Mouse (Mus musculus): ENCODE measurements around the gene Mon2.

The Mon2 gene

DNA sequence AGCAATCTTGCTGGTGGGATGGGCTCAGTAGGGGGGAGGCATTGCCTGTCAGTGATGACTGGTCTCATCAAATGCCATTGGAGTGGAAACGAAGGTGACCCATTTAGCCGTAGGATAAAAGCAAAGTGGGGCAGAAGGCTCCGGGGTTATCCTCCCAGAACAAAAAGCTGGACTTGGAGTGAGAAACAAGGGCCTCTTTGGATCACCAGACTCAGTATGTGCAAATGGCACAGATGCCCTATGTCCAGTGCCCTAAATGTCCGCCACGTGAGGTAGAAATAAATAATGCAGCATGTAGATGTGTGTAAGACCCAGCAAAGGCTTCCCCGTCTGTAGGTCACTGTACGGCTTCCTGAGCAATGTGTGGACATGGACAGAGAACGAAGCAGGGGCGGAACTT is 113.7 kb downstream of the Mon2 start:
- DNase-seq (ENCODE audit: low spot score): no peak

DNA sequence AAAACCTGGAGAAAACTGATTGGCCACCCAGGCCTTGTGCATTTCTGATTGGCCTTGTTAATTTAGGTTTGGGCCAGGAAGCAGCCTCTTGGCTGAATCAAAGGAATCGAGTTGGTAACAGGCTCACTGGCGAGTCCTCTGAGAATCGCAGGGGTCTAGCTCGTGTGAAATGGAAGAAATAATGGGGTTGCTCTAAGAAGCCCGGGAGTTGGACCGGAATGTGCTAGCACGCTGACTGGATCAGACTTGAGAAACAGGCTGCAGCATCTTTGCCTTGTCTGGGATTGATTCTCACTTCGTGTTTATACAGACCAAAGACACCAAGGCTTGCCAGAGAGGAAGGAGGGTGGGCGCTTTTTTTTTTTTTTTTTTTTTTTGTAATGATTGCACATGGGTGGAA is 114.8 kb downstream of the Mon2 start:
- DNase-seq (ENCODE audit: low spot score): no peak

DNA sequence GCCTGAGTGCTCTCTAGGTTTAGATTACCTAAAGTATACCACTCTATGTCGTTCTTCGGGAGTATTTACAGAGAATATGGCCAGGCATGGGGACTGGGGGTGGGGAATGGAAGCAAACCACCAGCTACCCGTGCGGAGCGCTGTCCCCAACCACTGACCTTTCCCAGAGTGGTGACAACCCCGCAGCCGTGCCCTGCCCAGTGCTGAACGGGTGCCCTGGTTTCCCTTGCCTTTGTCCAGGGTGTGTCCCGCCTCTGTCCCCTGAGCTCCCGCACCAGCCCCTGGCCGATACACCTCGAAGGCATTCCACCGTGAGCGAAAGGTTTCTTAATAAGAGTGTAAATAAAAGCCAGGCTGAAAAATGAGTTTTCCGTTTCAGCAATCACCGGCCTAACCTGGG is 115.6 kb downstream of the Mon2 start:
- DNase-seq (ENCODE audit: low spot score): no peak

DNA sequence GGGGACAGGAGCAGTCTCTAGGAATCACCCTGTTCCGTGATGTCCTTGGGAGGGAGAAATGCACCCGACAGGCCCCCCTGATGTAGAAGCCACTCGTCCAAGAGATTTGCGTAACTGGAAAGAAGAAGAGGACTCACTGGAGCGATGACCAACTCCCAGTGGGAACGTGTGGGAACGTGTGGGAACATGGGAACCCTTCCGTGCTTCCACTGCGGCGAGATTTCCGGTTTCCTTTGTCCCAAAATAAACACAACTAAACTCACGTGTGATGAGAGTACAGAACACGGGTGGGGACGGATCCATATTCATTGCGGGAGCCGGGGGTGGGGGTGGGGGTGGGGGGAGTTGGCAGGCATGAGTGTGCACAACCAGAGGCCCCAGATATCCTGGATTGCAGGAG is 116.1 kb downstream of the Mon2 start:
- DNase-seq (ENCODE audit: low spot score): no peak

DNA sequence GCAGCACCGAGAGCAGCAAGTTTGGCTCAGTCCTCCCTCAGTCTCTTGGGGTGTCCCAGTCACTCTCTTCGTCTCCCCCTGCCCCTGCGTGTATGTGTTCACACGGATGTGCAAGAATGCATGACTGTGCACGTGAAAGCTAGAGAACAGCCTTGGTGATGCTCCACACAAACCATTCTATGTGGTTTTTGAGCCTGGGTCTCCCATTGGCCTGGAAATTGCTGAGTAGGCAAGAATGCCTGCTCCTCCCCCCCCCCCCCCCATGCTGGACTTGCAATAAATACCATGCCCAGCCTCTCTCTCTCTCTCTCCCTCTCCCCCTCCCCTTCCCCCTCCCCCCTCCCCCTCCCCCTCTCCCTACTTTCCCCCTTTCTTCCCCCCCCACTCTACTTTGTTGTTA is 117.6 kb downstream of the Mon2 start:
- DNase-seq (ENCODE audit: low spot score): no peak

DNA sequence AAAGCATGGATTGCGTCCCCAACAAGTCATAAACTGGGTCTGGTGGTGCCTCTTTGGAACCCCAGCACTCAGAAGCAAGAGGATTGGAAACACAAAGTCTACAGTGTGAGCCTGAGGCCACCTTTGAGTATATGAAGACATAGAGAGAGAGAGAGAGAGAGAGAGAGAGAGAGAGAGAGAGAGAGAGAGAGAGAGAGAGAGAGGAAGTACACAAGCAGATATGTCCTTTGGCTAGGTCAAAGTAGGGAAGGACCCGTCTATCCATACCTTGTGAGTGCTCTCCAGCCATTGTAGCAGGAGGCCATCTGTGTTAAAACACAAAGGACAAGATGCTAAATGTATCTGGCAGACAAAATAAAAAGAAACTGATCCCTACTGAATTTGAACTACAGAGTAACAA is 118.4 kb downstream of the Mon2 start:
- DNase-seq (ENCODE audit: low spot score): no peak

DNA sequence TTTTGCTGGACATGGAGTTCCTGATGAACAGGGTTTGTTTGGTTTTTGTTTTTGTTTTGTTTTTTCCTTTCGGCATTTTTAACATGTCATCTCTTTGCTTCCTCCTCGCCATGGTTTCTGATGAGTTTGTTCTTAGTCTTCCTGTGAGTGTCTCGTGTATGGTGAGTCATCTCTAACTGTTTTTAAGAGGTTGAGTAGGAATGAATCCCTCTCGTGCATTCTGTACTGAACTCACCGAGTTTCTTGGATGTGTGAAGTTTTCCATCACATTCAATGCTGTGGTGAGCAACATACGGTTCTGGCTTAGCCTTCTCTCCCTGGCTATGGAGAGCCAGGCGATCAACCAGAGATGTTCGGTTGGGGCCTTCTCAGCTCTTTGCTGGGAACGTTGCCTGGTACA is 122.7 kb downstream of the Mon2 start:
- DNase-seq (ENCODE audit: low spot score): no peak

DNA sequence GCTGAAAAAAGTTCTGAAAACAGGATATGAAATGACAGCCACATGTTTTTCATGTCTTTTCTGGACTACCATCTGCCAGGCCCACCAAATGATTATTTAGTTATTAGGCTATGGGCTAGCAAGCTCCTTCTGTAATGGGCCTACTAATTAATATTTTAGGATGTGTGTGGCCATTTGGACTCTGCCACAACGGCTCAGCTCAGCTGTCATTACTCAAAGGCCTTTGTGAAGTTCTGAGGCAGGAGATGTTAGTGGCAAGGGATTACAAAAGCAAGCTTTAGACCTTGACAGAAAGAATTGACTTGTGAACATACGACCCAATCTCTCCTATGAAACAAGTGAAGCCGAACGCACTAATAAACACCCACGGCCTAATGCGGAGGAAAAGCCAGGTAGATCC is 125.3 kb downstream of the Mon2 start:
- no peak for DNase-seq (ENCODE audit: low spot score)

DNA sequence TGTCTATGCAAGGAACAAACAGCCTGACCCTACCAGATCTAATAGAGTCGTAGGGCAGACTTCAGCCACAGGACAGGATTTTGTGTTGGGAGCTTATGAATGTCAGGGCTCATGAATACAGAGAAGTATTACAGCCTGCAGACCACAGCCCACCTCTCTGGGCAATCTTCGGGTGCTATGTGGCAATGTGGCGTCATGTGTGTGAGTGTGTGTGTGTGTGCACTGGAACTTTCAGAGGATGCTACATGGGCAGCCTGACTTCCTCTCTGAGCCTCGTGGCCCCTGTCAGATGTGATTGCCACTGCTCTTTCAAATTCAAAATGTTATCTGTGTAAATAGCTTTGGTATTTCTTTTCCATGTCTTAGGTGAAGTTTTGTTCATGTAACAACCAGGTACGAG is 131.4 kb downstream of the Mon2 start:
- DNase-seq (ENCODE audit: low spot score): no peak

DNA sequence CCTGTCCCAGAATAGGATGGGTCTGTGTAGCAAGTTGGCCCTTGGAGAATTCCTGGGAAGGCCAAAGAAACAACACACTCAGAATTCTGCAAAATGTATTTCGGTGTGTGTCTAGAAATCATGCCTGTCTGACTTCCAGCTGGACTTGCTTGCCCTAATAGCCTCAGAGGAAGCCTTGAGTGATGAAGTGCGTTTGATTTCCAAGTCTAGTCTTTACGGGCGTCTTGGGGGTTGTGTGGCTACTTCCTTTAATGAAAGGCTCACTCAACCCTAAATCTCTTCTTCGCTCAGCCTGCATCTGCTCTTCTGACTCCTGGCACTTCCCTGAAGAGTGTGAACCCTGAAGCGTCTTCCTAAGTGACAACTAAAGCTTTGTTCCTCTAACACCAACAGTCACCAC is 132.5 kb downstream of the Mon2 start:
- DNase-seq (ENCODE audit: low spot score): no peak

DNA sequence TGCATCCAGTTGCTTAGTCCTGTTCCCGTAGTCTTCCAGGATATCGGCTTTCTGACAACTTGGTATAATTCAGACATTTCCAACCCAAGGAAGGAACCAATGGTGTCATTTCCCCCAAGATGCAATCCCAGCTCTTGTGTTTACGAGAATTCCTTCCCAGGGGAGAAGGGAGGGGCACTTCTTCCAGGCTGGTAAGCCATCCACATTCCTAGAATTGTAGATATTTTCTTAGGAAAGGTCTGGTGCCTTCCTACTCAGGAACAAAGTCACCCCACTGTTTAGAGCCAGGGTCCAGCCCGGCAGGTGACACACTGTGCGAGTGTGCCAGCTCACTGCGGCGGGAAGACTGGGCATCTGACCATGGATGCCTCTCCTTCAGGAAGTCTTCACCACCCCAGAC is 133.5 kb downstream of the Mon2 start:
- DNase-seq (ENCODE audit: low spot score): no peak
